Mouse (Mus musculus): ENCODE data around the gene Sema6d. TPM values are rescaled to one million over a fixed set of nuclear protein-coding genes. Genes with fewer than 3 reads are reported as not detected.

Gene Sema6d
- polyA plus RNA-seq, 1 experiment, result 6.7 TPM

GRCm38 (mm10) chr2:124285109-124285508, 195.3 kb downstream of the Sema6d start:
- Histone ChIP-seq H3K4me3 (replicated peaks; ENCODE audit: control insufficient read depth, low read depth, low read length) (no peak overlapping the region), H3K4me1 (ENCODE audit: control insufficient read depth, insufficient read depth, low read length) (no peaks in the 10 kb centered on the region), H3K27ac (ENCODE audit: control insufficient read depth, insufficient read depth, low read depth, low read length, poor library complexity) (no peak overlapping the region)
- TF ChIP-seq POLR2A (IDR thresholded peaks at IDR 0.05; ENCODE audit: borderline replicate concordance, control insufficient read depth, low read depth, low read length) (no peak), CTCF (IDR thresholded peaks at IDR 0.05; ENCODE audit: control insufficient read depth, insufficient read depth, low read length) (no peak)
- 89% methylated on average over 2 of the region's 2 CpGs for WGBS

GRCm38 (mm10) chr2:124289356-124289755, 199.6 kb downstream of the Sema6d start:
- H3K4me1 ChIP-seq (ENCODE audit: control insufficient read depth, insufficient read depth, low read length), result no peaks in the 10 kb centered on the region
- 59% methylated on average over 2 of the region's 2 CpGs for WGBS
- no peak overlapping the region for H3K27ac ChIP-seq (ENCODE audit: control insufficient read depth, insufficient read depth, low read depth, low read length, poor library complexity)
- H3K4me3 ChIP-seq (replicated peaks; ENCODE audit: control insufficient read depth, low read depth, low read length), result no peak overlapping the region
- TF ChIP-seq POLR2A (IDR thresholded peaks at IDR 0.05; ENCODE audit: borderline replicate concordance, control insufficient read depth, low read depth, low read length) (no peak), CTCF (IDR thresholded peaks at IDR 0.05; ENCODE audit: control insufficient read depth, insufficient read depth, low read length) (no peak)

DNA sequence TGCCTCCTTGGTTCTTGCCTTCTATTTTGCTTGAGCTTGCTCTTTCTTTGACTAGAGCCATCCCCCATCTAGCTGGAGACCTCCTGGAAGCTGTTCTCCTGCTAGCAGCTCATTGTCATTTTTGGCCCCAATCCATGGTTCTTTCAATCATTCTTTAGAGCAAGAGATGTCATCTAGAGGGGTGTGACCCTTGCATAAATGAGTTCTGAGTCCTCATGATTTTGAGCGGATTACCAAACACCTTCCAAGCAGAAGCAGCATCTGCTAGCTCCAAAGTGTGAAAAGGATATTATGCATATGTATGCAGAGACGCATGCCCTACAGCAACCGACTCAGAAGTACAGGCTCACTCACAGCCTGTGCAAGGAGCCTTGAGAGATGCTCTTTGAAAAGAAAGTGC, 201.4 kb downstream of the Sema6d start:
- Histone ChIP-seq H3K4me3 (replicated peaks; ENCODE audit: control insufficient read depth, low read depth, low read length) (no peak overlapping the region), H3K27ac (ENCODE audit: control insufficient read depth, insufficient read depth, low read depth, low read length, poor library complexity) (no peak overlapping the region), H3K4me1 (ENCODE audit: control insufficient read depth, insufficient read depth, low read length) (no peaks in the 10 kb centered on the region)
- WGBS, result 84% methylated on average over 3 of the region's 3 CpGs
- no peak for TF ChIP-seq CTCF (IDR thresholded peaks at IDR 0.05; ENCODE audit: control insufficient read depth, insufficient read depth, low read length)
- no peak for TF ChIP-seq POLR2A (IDR thresholded peaks at IDR 0.05; ENCODE audit: borderline replicate concordance, control insufficient read depth, low read depth, low read length)

DNA sequence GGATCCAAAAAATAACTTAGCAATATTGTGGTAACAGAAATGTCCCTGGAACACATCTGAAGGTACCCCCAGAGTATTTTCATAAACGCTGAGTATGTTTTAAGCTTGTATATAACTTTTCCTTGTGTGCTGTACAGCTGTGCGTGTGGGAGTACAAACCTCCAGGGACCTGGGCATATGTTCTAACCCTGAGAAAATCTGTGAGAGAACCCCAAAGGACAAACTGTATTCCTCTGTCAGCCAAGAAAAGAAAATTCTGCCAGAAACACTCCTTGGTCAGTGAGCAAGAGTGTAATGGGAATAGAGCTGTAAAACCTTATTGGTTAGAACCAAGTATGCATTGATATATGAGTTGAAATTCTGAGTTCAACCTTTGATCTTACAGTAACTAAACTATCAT, 203.8 kb downstream of the Sema6d start:
- H3K4me1 ChIP-seq (ENCODE audit: control insufficient read depth, insufficient read depth, low read length), result no peaks in the 10 kb centered on the region; the same call in 1 of the 2 replicates
- TF ChIP-seq POLR2A (IDR thresholded peaks at IDR 0.05; ENCODE audit: borderline replicate concordance, control insufficient read depth, low read depth, low read length), result no peak
- no peak for TF ChIP-seq CTCF (IDR thresholded peaks at IDR 0.05; ENCODE audit: control insufficient read depth, insufficient read depth, low read length)
- no peak overlapping the region for H3K27ac ChIP-seq (ENCODE audit: control insufficient read depth, insufficient read depth, low read depth, low read length, poor library complexity)
- H3K4me3 ChIP-seq (replicated peaks; ENCODE audit: control insufficient read depth, low read depth, low read length), result no peak overlapping the region
- 90% methylated on average over 2 of the region's 2 CpGs for WGBS

GRCm38 (mm10) chr2:124298351-124298750, 208.6 kb downstream of the Sema6d start:
- H3K27ac ChIP-seq (ENCODE audit: control insufficient read depth, insufficient read depth, low read depth, low read length, poor library complexity), result no peak overlapping the region
- TF ChIP-seq POLR2A (IDR thresholded peaks at IDR 0.05; ENCODE audit: borderline replicate concordance, control insufficient read depth, low read depth, low read length) (no peak), CTCF (IDR thresholded peaks at IDR 0.05; ENCODE audit: control insufficient read depth, insufficient read depth, low read length) (no peak)
- no peak overlapping the region for H3K4me3 ChIP-seq (replicated peaks; ENCODE audit: control insufficient read depth, low read depth, low read length)
- WGBS, result 53% methylated on average over 5 of the region's 5 CpGs
- no peaks in the 10 kb centered on the region; the same call in 1 of the 2 replicates for H3K4me1 ChIP-seq (ENCODE audit: control insufficient read depth, insufficient read depth, low read length)

DNA sequence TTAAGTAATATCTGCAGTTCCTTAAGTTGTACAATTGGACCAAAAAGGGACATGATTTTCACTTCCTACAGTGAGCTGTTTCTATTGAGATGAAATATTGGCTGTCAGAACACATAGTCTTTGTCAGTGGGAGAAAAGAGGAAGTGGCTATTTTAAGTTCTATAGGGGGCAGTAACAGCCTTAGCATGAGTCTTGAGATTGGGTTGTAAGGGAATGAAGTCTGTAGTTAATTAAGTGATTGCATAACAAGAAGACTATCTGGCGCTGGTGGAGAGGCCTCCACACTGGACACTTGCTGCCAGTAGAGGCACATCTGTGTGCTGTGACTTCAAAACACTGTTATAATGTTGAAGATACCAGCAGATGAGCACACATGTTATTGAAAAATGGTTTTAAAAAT, 209.1 kb downstream of the Sema6d start:
- TF ChIP-seq POLR2A (IDR thresholded peaks at IDR 0.05; ENCODE audit: borderline replicate concordance, control insufficient read depth, low read depth, low read length) (no peak), CTCF (IDR thresholded peaks at IDR 0.05; ENCODE audit: control insufficient read depth, insufficient read depth, low read length) (no peak)
- Histone ChIP-seq H3K27ac (ENCODE audit: control insufficient read depth, insufficient read depth, low read depth, low read length, poor library complexity) (no peak overlapping the region), H3K4me3 (replicated peaks; ENCODE audit: control insufficient read depth, low read depth, low read length) (no peak overlapping the region), H3K4me1 (ENCODE audit: control insufficient read depth, insufficient read depth, low read length) (no peaks in the 10 kb centered on the region; the same call in 1 of the 2 replicates)
- 5% methylated on average over 1 of the region's 1 CpGs for WGBS

DNA sequence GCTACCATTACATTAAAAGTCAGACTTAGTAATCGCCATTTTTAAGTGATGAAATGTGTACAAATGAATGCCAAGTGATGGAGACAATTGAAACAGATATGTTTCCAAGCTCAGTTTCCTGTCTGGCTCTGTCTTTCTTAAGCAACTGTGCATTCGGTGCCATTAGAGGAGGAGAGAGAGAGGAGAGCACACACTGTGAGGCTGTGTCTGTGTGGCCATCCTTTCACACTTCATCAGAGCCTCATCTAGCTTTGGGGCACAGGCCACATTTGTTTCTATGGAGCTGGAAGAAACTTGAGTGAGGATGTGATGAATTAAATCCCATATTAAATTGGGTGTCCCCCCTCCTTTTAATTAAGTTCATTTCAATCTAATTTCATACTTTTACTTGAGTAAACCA, 218.8 kb downstream of the Sema6d start:
- no peaks in the 10 kb centered on the region for H3K4me1 ChIP-seq (ENCODE audit: control insufficient read depth, insufficient read depth, low read length)
- no peak for TF ChIP-seq POLR2A (IDR thresholded peaks at IDR 0.05; ENCODE audit: borderline replicate concordance, control insufficient read depth, low read depth, low read length)
- TF ChIP-seq CTCF (IDR thresholded peaks at IDR 0.05; ENCODE audit: control insufficient read depth, insufficient read depth, low read length), result no peak
- H3K4me3 ChIP-seq (replicated peaks; ENCODE audit: control insufficient read depth, low read depth, low read length), result no peak overlapping the region
- WGBS, result 82% methylated on average over 2 of the region's 2 CpGs
- H3K27ac ChIP-seq (ENCODE audit: control insufficient read depth, insufficient read depth, low read depth, low read length, poor library complexity), result no peak overlapping the region

GRCm38 (mm10) chr2:124309361-124310128, 219.8 kb downstream of the Sema6d start:
- H3K4me1 ChIP-seq (ENCODE audit: control insufficient read depth, insufficient read depth, low read length), result no peaks in the 10 kb centered on the region
- TF ChIP-seq POLR2A (IDR thresholded peaks at IDR 0.05; ENCODE audit: borderline replicate concordance, control insufficient read depth, low read depth, low read length) (no peak), CTCF (IDR thresholded peaks at IDR 0.05; ENCODE audit: control insufficient read depth, insufficient read depth, low read length) (no peak)
- H3K4me3 ChIP-seq (replicated peaks; ENCODE audit: control insufficient read depth, low read depth, low read length), result no peak overlapping the region
- 83% methylated on average over 6 of the region's 6 CpGs for WGBS
- H3K27ac ChIP-seq (ENCODE audit: control insufficient read depth, insufficient read depth, low read depth, low read length, poor library complexity), result no peak overlapping the region
